Mouse (Mus musculus): Measurements from ENCODE around the gene Nomo1.

DNA sequence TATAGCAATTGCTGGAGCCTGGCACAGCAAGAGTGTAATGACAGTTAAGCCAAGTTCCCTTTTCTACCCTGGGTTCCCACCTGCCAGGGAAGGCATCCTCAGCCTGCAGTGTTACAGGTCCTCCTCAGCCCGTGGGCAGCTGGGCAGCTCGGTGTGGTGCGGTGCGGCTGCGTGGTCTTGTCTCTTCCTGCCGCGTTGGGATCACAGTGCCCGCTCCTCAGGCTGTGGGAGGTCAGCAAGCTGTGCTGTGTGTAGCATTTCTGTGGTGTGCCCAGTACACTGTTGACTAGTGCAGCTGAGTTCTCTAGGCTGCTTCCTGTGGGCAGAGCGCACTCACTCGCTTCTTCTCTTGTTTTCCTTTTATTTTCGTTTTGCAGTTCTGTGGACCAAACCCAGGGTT, 25.4 kb downstream of the Nomo1 start:
- TF ChIP-seq POLR2A (IDR thresholded peaks at IDR 0.05; ENCODE audit: low read depth, low read length) = no peak
- no peak for TF ChIP-seq CTCF (IDR thresholded peaks at IDR 0.05; ENCODE audit: extremely low read depth, insufficient read length, insufficient replicate concordance, low read depth, low read length)

All from small intestine, adult 2 months (tissue).